ENCODE assay signal across 8 mouse cellular contexts in genomic region chr4:155491529-155492130, GRCm38 (mm10). TPM values are rescaled to one million over a fixed set of nuclear protein-coding genes. Genes with fewer than 3 reads are reported as not detected.
DNase-seq lines count a peak whose midpoint lies in the region; TF ChIP-seq lines count a peak whose summit lies in the region.

No protein-coding gene starts in this region.

- DNase-seq in left cerebral cortex, adult 2 months (ENCODE audit: extremely low spot score in 1 of 2, low spot score in 2 of 2), result no peak
- DNase-seq in left cerebral cortex, adult 11 months (ENCODE audit: low spot score), result no peak
- DNase-seq in brain, embryonic 14.5 days (ENCODE audit: low read depth), result peak; percentile 62
- DNase-seq in hindbrain, embryonic 10.5 days (ENCODE audit: low spot score), result peak; percentile 65
- DNase-seq in lung, postnatal 10 days, result peak; percentile 31
- DNase-seq in thymus, postnatal 10 days (ENCODE audit: low spot score in 2 of 2), result peak; percentile 26 to 30
- no peak for DNase-seq in right cerebral cortex, adult 18-20 months
- no peak for DNase-seq in urinary bladder, postnatal 25 days (ENCODE audit: low spot score)

- H3K27me3 ChIP-seq in hindbrain, embryonic 10.5 days (ENCODE audit: insufficient read depth, poor library complexity, severe bottlenecking), result no peaks in the 10 kb centered on the region

- H3K4me3 ChIP-seq in left cerebral cortex, adult 2 months, result peak overlapping the region; percentile 84
- peak overlapping the region; percentile 99 for H3K4me3 ChIP-seq in hindbrain, embryonic 10.5 days

- no peaks in the 10 kb centered on the region for H3K9me3 ChIP-seq in hindbrain, embryonic 10.5 days

- H3K4me1 ChIP-seq in hindbrain, embryonic 10.5 days (replicated peaks), result peaks cover 59% of the 10 kb centered on the region

- no peak for TF ChIP-seq CTCF in left cerebral cortex, adult 2 months (IDR thresholded peaks at IDR 0.05)
- TF ChIP-seq CTCF in brain, embryonic 14.5 days (IDR thresholded peaks at IDR 0.05; ENCODE audit: borderline replicate concordance, extremely low read depth, insufficient read depth, insufficient read length), result no peak

- peaks cover 6% of the 10 kb centered on the region; the same call in 1 of the 2 replicates for H3K36me3 ChIP-seq in hindbrain, embryonic 10.5 days

- H3K27ac ChIP-seq in left cerebral cortex, adult 2 months, result peak overlapping the region; percentile 88
- peak overlapping the region; percentile 100 for H3K27ac ChIP-seq in hindbrain, embryonic 10.5 days

- intact Hi-C loops in left cerebral cortex, adult 2 months (cut with DNase I), result loop anchor here (1.0 kb wide), 1 partner anchor 72 kb away; no protein-coding TSS in a partner anchor

- under 1% methylated on average over 54 of the region's 54 CpGs for WGBS in hindbrain, embryonic 10.5 days

- TF ChIP-seq POLR2A in brain, embryonic 14.5 days (IDR thresholded peaks at IDR 0.05; ENCODE audit: borderline replicate concordance, extremely low read depth, insufficient read depth, insufficient read length, poor library complexity, severe bottlenecking), result no peak

RNA-seq across cellular contexts. Expression of gene Gnb1, which starts 0.5 kb away (rescaled TPM):
- 100 to 1,000 TPM; 853 to 870 TPM for total RNA-seq in left cerebral cortex, adult 2 months (2021)
- polyA plus RNA-seq in brain, embryonic 14.5 days (2012; rRNA removed), result 1,050 and 1,071 TPM in 2 replicates
- 633 and 670 TPM in 2 replicates for polyA plus RNA-seq in hindbrain, embryonic 10.5 days (2016; fragmentation: Nextera tagmentation; extraction: Ambion mirVana)

RNA-seq across cellular contexts. Expression of gene Tmem52, which starts 22.7 kb away (rescaled TPM):
- 1 to 10 TPM; 1.7 to 1.9 TPM for total RNA-seq in left cerebral cortex, adult 2 months (2021)
- polyA plus RNA-seq in brain, embryonic 14.5 days (2012; rRNA removed), result 0.23 and 0.39 TPM in 2 replicates
- 0.22 TPM in 1 of 2 replicates, not detected in the other for polyA plus RNA-seq in hindbrain, embryonic 10.5 days (2016; fragmentation: Nextera tagmentation; extraction: Ambion mirVana)

Comparison
In these comparisons a context has a peak if more than half of its experiments do, and no peak if none do; other contexts are left out.
1. DNase-seq: peak in brain, embryonic 14.5 days (single experiment), hindbrain, embryonic 10.5 days (single experiment), lung, postnatal 10 days (single experiment) and thymus, postnatal 10 days (2 of 2); none in left cerebral cortex, adult 2 months (0 of 2), left cerebral cortex, adult 11 months (single experiment), right cerebral cortex, adult 18-20 months (single experiment) and urinary bladder, postnatal 25 days (single experiment).